Mouse (Mus musculus) kidney, embryonic 15.5 days (tissue): ENCODE data around the gene Hcn2. TPM values are rescaled to one million over a fixed set of nuclear protein-coding genes. Genes with fewer than 3 reads are reported as not detected.

Experiments
- ATAC-seq: fragments of 200-750 bp; cut with Nextera tagmentation; replicated peaks from 2 replicates; pipeline ENCODE4 v1.8.0; 2017; ENCODE audit warnings: moderate TSS enrichment; ENCODE audit not compliant: low FRiP score
- H3K27ac ChIP-seq: fragments of 300-500 bp; sonication (generic); 2 replicates; pipeline ENCODE4 v1.5.1; 2015; ENCODE audit warnings: mild to moderate bottlenecking, inconsistent platforms
- H3K27me3 ChIP-seq: fragments of 300-500 bp; sonication (generic); 2 replicates; pipeline ENCODE4 v1.6.1; 2015; ENCODE audit warnings: inconsistent platforms
- H3K36me3 ChIP-seq: fragments of 300-500 bp; sonication (generic); 2 replicates; pipeline ENCODE4 v1.6.1; 2015; ENCODE audit warnings: inconsistent platforms
- H3K4me1 ChIP-seq: fragments of 300-500 bp; sonication (generic); 2 replicates; pipeline ENCODE4 v1.6.1; 2015; ENCODE audit warnings: inconsistent platforms
- H3K4me2 ChIP-seq: fragments of 300-500 bp; sonication (generic); 2 replicates; pipeline ENCODE4 v1.6.1; 2015; ENCODE audit warnings: moderate library complexity, mild to moderate bottlenecking, inconsistent platforms
- H3K4me3 ChIP-seq: fragments of 300-500 bp; sonication (generic); replicated peaks from 2 replicates; pipeline ENCODE4 v1.5.1; 2015; ENCODE audit warnings: mild to moderate bottlenecking, inconsistent platforms
- H3K9ac ChIP-seq: fragments of 300-500 bp; sonication (generic); 2 replicates; pipeline ENCODE4 v1.6.1; 2015; ENCODE audit warnings: mild to moderate bottlenecking, inconsistent platforms
- H3K9me3 ChIP-seq: fragments of 300-500 bp; sonication (generic); replicated peaks from 2 replicates; pipeline ENCODE4 v1.6.1; 2016; ENCODE audit warnings: inconsistent platforms
- WGBS: fragments of 180-500 bp; shearing (Covaris S2); methylation state at CpG from one replicate; pipeline ENCODE4 v1.1.7; 2015; ENCODE audit warnings: mixed read lengths; 5-methylcytosine and 5-hydroxymethylcytosine counted together
- polyA plus RNA-seq: library from polyadenylated mRNA; unstranded; fragments of >200 nt; fragmentation: Nextera tagmentation; extraction: Ambion mirVana; gene quantifications from 2 replicates; pipeline ENCODE4 v1.2.1, GENCODE M21; 2015

The Hcn2 gene
- polyA plus RNA-seq, 1 experiment from 2014 or later = 0.19 TPM

DNA sequence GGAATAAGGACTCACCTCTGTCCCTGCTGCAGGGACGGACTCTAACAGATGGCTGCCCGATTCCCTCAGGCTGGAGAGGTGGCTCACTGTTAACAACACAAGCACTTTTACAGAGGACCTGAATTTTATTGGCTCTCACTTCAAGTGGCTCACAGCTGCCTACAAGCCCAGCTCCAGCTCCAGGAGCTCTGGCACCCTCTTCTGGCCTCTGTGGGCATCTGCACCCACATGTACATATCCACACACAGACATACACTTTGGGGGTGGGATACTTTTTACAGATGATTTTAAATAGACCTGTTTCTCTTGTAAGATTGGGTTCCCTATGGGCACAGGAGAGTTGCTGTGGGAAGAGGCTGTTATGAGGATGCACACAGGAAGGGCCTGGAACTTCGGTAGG is 55.9 kb downstream of the Hcn2 start:
- Histone ChIP-seq H3K27ac (no peak overlapping the region), H3K4me2 (no peak overlapping the region), H3K4me1 (peaks cover 24% of the 10 kb centered on the region), H3K36me3 (no peaks in the 10 kb centered on the region), H3K27me3 (0 out of 2 replicates have a peak, but pooled peaks cover 1% of the 10 kb centered on the region), H3K9me3 (no peaks in the 10 kb centered on the region), H3K4me3 (no peak overlapping the region), H3K9ac (no peak overlapping the region)
- ATAC-seq = no peak
- WGBS = 91% methylated on average over 3 of the region's 3 CpGs

GRCm38 (mm10) chr10:79773208-79773607 is 56.8 kb downstream of the Hcn2 start:
- H3K4me3 ChIP-seq = no peak overlapping the region
- no peak overlapping the region for H3K27ac ChIP-seq
- 87% methylated on average over 2 of the region's 2 CpGs for WGBS
- H3K9ac ChIP-seq = no peak overlapping the region
- H3K4me2 ChIP-seq = no peak overlapping the region
- H3K4me1 ChIP-seq = peaks cover 24% of the 10 kb centered on the region
- H3K36me3 ChIP-seq = no peaks in the 10 kb centered on the region
- H3K27me3 ChIP-seq = peaks cover 8% of the 10 kb centered on the region; the same call in 1 of the 2 replicates
- no peak for ATAC-seq
- no peaks in the 10 kb centered on the region for H3K9me3 ChIP-seq

DNA sequence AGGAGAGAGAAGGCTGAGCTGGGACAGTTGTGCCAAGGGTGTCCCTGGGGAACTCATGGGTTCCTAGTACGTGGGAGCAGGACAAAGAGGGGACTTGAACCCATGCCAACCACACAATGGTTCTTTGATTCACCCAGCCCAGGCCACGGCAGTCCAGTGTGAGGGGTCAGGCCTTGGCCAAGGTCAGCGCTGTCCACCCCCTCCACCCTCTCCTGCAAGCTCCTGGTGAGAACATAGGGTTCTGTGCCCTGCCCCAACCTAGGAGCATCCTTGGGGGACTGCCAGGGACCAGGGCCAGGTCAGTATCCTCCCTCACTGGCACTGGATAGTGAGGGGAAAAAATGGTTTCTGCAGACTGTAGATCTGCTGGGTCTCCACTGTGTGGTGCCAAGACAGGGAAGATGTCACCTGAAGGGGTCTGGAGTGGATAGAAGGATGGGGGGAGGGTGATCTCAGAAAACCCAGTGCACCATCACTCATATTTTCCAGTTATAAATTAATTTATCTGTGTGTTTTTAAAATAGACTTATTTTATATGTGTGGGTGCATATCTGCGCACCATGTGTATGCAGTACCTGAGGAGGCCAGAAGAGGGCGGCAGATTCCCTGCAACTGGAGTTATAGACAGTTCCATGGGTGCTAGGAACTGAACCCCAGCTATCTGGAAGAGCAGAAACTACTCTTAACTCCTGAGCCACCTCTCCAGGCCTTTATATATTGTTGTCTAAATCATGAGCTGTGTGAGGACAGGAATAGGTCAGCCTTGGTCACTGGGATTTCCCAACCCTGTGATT is 58.2 kb downstream of the Hcn2 start:
- no peak overlapping the region for H3K4me2 ChIP-seq
- H3K36me3 ChIP-seq = no peaks in the 10 kb centered on the region
- WGBS = 66% methylated on average over 5 of the region's 5 CpGs

GRCm38 (mm10) chr10:79777103-79777531 is 60.7 kb downstream of the Hcn2 start, which contains the start of gene Fstl3:
Gene Fstl3 (plus strand): TSS chr10:79777272.
- Histone ChIP-seq H3K4me2 (peak within 1 kb of the TSS; percentile 94), H3K36me3 (no peaks in the 10 kb centered on the region), H3K4me3 (peak within 1 kb of the TSS; percentile 57), H3K9me3 (no peaks in the 10 kb centered on the region), H3K27me3 (peaks cover 27% of the 10 kb centered on the region), H3K4me1 (peaks cover 46% of the 10 kb centered on the region), H3K9ac (peak within 1 kb of the TSS; percentile 60), H3K27ac (peak within 1 kb of the TSS; percentile 78)
- WGBS = 1% methylated on average over 39 of the region's 39 CpGs
- ATAC-seq = no peak

More for the DNA sequence above, 58.2 kb downstream of the Hcn2 start:
- H3K4me1 ChIP-seq = peaks cover 30% of the 10 kb centered on the region
- H3K27ac ChIP-seq = no peak overlapping the region
- peaks cover 17% of the 10 kb centered on the region; the same call in 1 of the 2 replicates for H3K27me3 ChIP-seq
- H3K9me3 ChIP-seq = no peaks in the 10 kb centered on the region
- H3K9ac ChIP-seq = no peak overlapping the region
- ATAC-seq = no peak
- H3K4me3 ChIP-seq = no peak overlapping the region

GRCm38 (mm10) chr10:79778006-79778405 is 61.6 kb downstream of the Hcn2 start:
- Histone ChIP-seq H3K9me3 (no peaks in the 10 kb centered on the region), H3K9ac (peak overlapping the region; percentile 32; the same call in 1 of the 2 replicates), H3K27ac (peak overlapping the region; percentile 78), H3K4me3 (peak overlapping the region; percentile 57), H3K4me1 (peaks cover 46% of the 10 kb centered on the region), H3K27me3 (peaks cover 33% of the 10 kb centered on the region), H3K4me2 (peak overlapping the region; percentile 94), H3K36me3 (no peaks in the 10 kb centered on the region)
- WGBS = 10% methylated on average over 15 of the region's 15 CpGs
- no peak for ATAC-seq

DNA sequence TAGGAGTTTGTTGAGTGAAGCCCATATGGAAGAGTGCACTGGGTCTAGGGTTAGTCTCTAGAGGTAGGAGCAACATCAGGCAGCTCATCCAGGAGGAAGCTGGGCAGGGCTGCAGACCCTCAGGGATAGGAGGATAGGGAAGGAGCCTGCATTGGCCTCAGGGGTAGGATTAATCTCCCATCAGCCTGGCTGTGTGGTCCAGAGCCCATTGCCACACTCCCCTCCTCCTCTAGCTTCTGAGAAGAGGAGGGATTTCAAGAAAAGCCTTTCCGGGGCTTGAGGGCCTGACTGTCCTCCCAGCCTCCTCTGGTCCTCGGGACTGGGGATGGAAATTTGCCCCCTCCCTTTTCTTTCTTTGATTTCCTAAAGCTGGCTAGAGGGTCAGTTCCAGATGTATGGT is 62.8 kb downstream of the Hcn2 start:
- ATAC-seq = no peak
- Histone ChIP-seq H3K4me2 (peak overlapping the region; percentile 94; the same call in 1 of the 2 replicates), H3K9ac (no peak overlapping the region), H3K4me1 (peaks cover 46% of the 10 kb centered on the region), H3K36me3 (no peaks in the 10 kb centered on the region), H3K27ac (peak overlapping the region; percentile 78; the same call in 1 of the 2 replicates), H3K27me3 (peaks cover 34% of the 10 kb centered on the region), H3K4me3 (no peak overlapping the region), H3K9me3 (no peaks in the 10 kb centered on the region)
- 12% methylated on average over 2 of the region's 2 CpGs for WGBS

DNA sequence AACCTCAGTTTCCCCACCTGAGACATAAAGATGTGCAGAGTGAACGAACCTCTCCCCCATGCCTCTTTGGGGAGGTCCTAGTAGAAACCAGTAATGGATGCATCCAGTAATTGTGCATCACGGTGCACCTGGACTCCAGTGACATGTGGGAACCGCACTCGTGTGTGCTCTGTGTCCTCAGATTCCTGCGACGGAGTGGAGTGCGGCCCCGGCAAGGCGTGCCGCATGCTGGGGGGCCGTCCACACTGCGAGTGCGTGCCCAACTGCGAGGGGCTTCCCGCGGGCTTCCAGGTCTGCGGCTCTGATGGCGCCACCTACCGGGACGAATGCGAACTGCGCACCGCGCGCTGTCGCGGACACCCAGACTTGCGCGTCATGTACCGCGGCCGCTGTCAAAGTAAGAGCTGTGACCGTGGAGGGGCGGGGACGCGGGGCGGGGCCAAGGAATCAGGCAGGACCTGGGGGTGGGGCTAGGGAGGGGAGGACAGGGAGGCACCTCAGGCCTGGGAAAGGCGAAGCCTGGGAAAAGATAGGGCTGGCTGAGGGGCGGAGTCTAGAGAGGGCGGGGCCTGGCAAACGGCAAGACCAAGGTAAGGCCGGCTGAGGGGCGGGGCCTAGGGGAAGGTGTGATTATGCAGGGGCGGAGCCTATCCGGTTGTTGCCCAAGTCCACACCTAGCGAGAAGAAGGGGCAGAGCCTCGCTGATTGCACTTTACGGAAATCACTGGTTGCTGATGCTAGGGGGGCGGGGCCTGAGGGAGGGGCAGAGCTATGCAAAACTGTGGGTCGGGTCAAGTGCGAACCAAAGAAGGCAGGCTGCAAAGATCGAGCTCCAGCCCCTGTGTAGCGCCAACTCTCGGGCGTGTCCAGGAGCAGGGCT is 63.6 kb downstream of the Hcn2 start:
- WGBS = 2% methylated on average over 55 of the region's 55 CpGs

DNA sequence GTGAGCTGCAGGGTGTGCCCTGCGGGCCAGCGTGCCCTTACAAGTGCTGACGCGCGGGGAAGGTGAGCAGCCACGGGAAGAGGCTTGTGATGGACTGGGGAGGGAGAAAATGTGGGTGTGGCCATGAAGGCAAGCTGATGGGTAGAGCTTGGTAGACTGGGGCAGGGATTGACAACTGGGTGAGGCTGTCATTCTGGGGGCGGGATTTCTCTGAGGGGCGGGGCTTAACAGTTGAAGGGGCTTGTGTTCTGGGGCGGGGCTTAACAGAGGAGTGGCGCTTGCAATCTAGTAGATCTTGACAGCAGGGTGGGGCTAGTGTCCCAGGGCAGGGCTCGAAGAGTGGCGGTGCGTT is 64.2 kb downstream of the Hcn2 start:
- Histone ChIP-seq H3K27ac (peak overlapping the region; percentile 78), H3K4me1 (peaks cover 46% of the 10 kb centered on the region), H3K9me3 (no peaks in the 10 kb centered on the region), H3K27me3 (peaks cover 41% of the 10 kb centered on the region), H3K4me2 (peak overlapping the region; percentile 94), H3K4me3 (peak overlapping the region; percentile 55), H3K36me3 (no peaks in the 10 kb centered on the region), H3K9ac (peak overlapping the region; percentile 41)
- no peak for ATAC-seq
- WGBS = under 1% methylated on average over 13 of the region's 13 CpGs

More for the DNA sequence above, 63.6 kb downstream of the Hcn2 start:
- Histone ChIP-seq H3K27ac (peak overlapping the region; percentile 78), H3K4me3 (peak overlapping the region; percentile 55), H3K36me3 (no peaks in the 10 kb centered on the region), H3K9ac (peak overlapping the region; percentile 41), H3K27me3 (peaks cover 41% of the 10 kb centered on the region), H3K9me3 (no peaks in the 10 kb centered on the region), H3K4me1 (peaks cover 46% of the 10 kb centered on the region), H3K4me2 (peak overlapping the region; percentile 94)
- ATAC-seq = peak; percentile 89

DNA sequence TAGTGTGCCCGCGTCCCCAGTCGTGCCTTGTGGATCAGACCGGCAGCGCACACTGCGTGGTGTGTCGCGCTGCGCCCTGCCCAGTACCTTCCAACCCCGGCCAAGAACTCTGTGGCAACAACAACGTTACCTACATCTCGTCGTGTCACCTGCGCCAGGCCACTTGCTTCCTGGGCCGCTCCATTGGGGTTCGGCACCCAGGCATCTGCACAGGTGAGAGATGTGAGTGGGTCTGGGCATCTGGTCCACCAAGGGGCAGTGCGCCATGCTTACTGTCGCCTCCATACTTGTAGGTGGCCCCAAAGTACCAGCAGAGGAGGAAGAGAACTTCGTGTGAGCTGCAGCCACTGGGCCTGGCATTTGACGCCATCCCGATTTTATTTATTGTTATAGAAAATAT is 64.7 kb downstream of the Hcn2 start:
- peaks cover 41% of the 10 kb centered on the region for H3K27me3 ChIP-seq

GRCm38 (mm10) chr10:79781956-79782355 is 65.5 kb downstream of the Hcn2 start:
- ATAC-seq = no peak
- 46% methylated on average over 5 of the region's 5 CpGs for WGBS
- Histone ChIP-seq H3K4me2 (no peak overlapping the region), H3K9ac (no peak overlapping the region), H3K4me1 (peaks cover 44% of the 10 kb centered on the region), H3K27ac (no peak overlapping the region), H3K9me3 (no peaks in the 10 kb centered on the region), H3K36me3 (no peaks in the 10 kb centered on the region), H3K27me3 (peaks cover 41% of the 10 kb centered on the region), H3K4me3 (no peak overlapping the region)

More for the DNA sequence above, 64.7 kb downstream of the Hcn2 start:
- no peaks in the 10 kb centered on the region for H3K36me3 ChIP-seq
- ATAC-seq = no peak
- peak overlapping the region; percentile 22; the same call in 1 of the 2 replicates for H3K9ac ChIP-seq
- 26% methylated on average over 21 of the region's 21 CpGs for WGBS
- peak overlapping the region; percentile 94 for H3K4me2 ChIP-seq
- H3K4me3 ChIP-seq = peak overlapping the region; percentile 55
- peaks cover 46% of the 10 kb centered on the region for H3K4me1 ChIP-seq
- no peaks in the 10 kb centered on the region for H3K9me3 ChIP-seq
- H3K27ac ChIP-seq = no peak overlapping the region

GRCm38 (mm10) chr10:79783050-79783449 is 66.6 kb downstream of the Hcn2 start:
- Histone ChIP-seq H3K9me3 (no peaks in the 10 kb centered on the region), H3K4me2 (no peak overlapping the region), H3K4me3 (no peak overlapping the region), H3K27ac (no peak overlapping the region), H3K27me3 (peaks cover 35% of the 10 kb centered on the region), H3K36me3 (no peaks in the 10 kb centered on the region), H3K4me1 (peaks cover 33% of the 10 kb centered on the region), H3K9ac (no peak overlapping the region)
- WGBS = 63% methylated on average over 7 of the region's 7 CpGs
- ATAC-seq = no peak
